Mouse (Mus musculus): ENCODE results near the gene Scrg1.
A peak's percentile ranks its signal among the peaks of the same experiment; 100 is the strongest.
"Not testable (repeated sequence)": the region's sequence is repeated elsewhere in the genome, so short reads cannot be mapped to it uniquely, and the experiment has no call there.

Scrg1 gene

GRCm38 (mm10) chr8:57453361-57453760 is 2.4 kb upstream of the Scrg1 start:
- DNase-seq (ENCODE audit: low spot score), result no peak

DNA sequence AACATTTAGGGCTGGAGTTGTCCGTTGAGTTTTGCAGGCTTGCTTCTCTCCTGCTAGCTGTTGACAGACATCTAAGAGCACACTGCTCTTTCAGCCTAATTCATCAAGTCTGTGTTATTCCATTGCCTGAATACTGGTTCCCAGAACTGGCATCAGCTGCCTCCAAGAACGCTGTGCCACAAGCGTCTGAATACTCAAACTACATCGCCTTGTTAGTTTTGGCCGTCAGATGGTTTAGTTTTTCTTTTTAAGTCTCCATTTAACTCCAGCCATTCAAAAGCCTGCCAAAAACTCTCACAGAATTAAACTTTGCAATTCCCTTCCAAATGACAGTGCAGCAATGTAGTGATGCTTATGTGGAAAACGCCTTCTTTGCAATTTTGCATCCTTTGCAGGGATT is 1.4 kb downstream of the Scrg1 start:
- DNase-seq (ENCODE audit: low spot score), result no peak

GRCm38 (mm10) chr8:57457942-57458341 is 2.2 kb downstream of the Scrg1 start:
- no peak for DNase-seq (ENCODE audit: low spot score)

DNA sequence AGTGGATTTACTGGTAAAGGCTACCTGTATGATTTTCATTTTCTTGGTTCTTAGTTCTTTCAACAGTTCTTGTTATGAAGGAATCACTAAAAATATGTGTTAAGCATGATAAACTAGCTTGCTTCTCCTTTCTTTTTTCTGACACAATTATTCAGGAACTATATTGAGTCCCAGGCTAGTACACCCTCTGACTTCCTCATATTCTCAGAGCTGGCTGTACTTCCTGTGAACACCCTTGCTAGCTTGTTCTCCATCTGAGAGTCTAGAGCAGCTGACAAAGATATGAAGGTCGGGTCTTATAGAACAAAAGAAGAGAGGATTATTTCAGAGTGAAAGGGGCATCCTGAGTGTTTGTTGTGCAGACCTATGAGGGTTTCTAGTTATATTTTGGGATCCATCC is 7.1 kb downstream of the Scrg1 start:
- DNase-seq (ENCODE audit: low spot score), result no peak

DNA sequence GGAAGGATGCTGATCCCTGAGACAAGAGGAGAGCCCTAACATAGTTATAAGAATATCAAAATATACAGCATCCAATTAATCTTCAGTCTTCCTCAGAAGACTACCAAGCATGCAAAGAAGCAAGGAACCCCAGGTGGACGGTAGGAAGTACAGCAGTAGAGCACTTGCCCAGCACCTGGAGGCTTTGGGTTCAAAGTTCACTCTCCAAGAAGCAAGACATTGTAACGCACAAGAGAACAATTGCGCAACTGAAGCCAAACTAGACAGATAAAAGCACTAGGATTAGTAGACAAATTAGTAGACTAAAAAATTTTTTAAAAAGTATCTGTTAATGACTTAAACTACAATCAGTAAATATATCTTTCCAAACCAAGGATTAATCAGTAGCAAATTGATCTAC is 8.0 kb downstream of the Scrg1 start:
- no peak for DNase-seq (ENCODE audit: low spot score)

DNA sequence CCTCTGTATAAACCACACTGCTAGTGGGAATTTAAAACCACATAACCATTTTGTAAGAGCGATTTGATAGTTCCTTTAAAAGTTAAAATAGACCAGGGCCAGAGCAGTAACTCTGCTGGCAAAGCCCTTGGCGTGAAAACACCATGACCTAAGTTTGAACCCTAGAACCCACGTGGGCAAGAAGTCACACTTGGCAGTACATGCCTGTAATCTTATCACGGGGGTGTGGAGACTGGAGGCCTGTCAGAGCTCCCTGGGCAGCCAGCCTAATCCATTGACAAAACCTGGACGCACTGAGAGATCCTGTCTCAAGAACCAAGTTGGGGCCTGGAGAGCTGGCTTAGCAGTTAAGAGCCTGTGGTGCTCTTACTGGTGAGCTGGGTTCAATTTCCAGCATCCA is 12.9 kb downstream of the Scrg1 start:
- DNase-seq (ENCODE audit: low spot score), result peak; percentile 2

DNA sequence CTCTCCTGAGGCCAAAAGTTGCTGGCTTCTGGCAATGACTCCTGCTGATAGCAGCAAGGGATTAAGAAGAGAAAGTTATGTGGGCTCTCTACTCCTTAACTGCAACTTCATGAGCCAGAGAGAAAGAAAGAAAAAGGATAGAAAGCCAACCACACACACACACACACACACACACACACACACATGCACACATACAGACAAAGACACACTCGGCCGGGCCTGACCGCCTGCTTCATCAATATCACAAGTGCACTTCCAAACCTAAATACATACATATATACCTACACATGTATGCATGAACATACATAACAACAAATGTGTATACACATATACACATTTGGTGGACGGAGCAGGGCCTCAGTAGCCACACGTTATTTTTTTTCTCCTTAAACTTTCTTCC is 15.1 kb downstream of the Scrg1 start:
- no peak for DNase-seq (ENCODE audit: low spot score)

- DNase-seq (ENCODE audit: low spot score), result no peak
Observed at GRCm38 (mm10) chr8:57473751-57474150, 18.0 kb downstream of the Scrg1 start.

GRCm38 (mm10) chr8:57478406-57478805 is 22.7 kb downstream of the Scrg1 start:
- no peak for DNase-seq (ENCODE audit: low spot score)

GRCm38 (mm10) chr8:57479700-57480099 is 24.0 kb downstream of the Scrg1 start:
- DNase-seq (ENCODE audit: low spot score), result no peak

GRCm38 (mm10) chr8:57480606-57481005 is 24.9 kb downstream of the Scrg1 start:
- no peak for DNase-seq (ENCODE audit: low spot score)

DNA sequence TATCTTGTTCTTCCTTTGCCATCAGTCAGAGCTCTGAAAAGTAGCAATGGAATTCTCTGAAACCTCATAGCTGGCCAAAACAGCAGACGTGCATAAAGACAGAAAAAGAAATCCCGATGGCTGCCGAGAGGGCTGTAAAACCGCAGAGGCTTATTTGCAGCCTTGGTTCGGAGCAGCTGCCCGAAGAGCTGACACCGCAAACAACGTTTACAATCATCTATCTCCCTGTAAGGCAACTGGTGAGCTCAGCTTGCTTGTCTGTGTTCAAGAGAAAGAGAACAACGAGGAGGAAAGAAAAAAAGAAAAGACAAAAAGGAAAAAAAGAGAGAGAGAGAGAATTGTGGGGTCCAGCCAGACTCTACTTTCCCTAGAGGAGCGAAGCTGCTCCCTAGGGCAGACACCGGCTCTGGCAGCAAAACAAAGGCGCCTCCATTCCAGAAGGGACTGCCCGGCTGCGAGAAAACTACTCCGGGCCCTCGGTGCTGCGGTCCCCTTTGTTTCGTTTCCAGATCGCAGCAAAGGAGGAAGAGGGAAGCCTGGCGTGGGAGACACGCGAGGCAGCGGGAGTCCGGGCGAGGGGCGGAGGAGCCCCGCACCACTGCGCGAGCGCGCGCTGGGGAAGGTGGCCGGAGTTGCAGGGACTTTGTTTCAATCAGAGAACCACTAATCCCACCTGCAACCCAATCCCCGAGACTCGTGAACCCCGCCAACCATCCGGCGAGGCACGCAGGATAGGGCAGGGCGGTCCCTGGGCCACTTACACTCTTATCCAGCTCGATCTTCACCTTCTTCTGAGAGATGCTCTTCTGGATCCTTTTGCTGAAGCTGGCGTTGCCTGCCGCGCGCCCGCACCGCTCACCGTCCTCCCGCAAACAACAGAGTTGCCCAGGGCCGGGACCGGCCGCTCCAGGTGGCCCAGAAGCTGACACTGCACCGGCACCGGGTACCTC is 31.0 kb downstream of the Scrg1 start:
- peak; percentile 36 for DNase-seq (ENCODE audit: low spot score)

DNA sequence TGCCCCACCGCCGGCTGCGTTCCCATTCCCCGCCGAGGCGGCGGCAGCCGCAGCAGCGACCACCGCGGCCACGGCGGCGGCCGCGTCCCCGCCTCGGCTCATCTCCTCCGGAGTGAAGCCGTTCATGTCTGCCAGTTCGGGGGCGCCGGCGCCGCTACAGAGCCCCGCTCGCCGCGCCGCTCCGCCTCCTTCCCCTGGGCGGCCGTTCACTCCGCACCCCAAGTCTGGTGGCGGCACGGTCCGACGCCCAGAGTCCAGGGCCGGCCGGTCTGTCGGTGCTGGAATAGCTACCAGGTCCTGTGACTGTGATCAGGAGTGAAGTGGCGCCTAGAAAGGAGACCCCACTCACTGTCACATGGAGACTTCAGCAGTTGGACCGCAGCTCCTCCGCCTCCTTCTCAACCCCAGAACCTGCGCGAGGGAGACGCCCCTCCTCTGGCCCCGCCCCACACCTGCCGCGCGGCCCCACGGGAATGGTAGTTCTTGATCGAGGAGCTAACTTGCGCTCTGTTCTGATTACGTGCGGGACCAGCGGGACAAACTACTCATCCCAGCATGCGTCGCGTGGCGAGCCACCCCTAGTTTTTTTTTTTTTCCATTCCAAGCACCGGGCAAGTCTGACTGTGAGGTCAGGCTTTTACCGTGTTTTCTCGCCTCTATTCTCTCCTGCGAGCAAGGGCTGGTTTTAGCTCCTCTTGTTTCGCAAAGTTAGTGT is 31.9 kb downstream of the Scrg1 start, which contains the start of gene Sap30:
Sap30 (minus strand) TSS at position 420 of the 715 bp plus-strand sequence.
- peak; percentile 91 for DNase-seq (ENCODE audit: low spot score)

GRCm38 (mm10) chr8:57488312-57488765 is 32.6 kb downstream of the Scrg1 start:
- no peak for DNase-seq (ENCODE audit: low spot score)

DNA sequence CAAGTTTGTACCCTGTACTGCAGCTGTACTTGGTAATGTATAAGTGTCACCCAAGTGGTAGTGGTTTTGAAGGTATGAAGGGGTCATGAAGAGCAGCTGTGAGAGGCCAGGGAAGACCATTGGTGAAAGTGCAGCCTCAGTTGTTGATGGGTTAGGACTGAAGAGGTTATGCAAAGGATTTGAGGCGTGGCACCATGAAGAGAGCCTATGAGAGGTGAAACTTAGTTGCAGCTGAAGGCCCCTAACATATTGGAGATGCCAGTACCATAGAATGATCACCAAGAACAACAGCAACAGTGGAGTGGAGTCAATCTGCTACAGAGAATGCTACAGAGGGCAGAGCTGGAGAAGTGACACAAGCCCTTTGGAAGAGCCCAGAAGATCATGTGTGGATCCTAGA is 33.6 kb downstream of the Scrg1 start:
- DNase-seq (ENCODE audit: low spot score), result no peak

DNA sequence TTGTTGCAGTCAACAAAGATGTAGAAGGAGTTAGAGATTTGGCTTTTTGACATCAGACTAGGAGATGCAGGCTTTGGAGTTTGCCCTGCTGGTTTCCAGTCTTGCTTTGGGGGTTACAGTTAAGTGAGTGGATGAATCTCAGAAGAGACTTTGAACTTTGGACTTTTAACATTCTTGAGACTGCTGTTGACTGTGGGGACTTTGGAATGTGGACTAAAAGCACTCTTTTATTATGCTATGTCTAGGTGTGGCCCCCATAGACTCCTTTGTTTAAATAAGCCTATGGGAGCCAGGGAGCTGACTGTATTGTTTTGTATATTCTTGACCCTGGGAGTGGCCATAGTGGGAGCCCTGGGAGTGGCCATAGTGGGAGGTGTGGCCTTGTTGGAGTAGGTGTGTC is 34.2 kb downstream of the Scrg1 start:
- no peak for DNase-seq (ENCODE audit: low spot score)

DNA sequence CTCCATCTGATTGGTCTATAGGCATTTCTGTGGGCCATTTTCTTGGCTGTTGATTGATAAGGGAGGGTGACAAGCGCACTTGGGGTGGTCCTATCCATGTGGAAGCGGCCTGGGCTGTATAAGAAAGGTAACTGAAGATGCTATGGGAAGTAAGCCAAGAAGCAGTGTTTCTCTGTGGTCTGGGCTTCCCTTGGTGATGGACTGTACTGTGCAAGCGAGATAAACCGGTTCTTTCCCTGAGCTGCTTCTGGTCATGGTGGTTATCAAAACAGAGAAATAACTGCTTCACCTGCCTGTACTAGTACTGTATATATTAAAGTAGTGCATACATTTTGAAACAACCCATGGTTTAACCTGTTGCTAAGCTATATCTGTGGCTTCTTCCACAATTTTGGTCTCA is 36.1 kb downstream of the Scrg1 start:
- no peak for DNase-seq (ENCODE audit: low spot score)

DNA sequence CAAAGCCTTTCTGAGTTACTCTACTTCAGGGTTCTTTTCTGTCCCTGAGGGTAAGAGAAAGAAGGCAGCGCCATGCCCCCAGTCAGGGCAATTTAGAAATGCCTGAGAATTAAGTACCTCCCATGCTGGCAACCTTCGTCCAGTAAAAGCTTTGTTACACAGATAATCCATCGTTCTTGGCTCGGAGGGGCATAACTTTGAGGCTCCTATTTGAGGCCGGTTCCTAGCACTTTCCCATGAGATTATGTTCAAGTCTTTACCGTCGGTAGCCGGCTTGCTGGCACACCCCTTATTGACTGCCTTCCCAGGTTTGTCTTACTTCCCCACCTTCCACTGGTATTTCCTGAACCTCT is 42.7 kb downstream of the Scrg1 start:
- DNase-seq (ENCODE audit: low spot score), result no peak

GRCm38 (mm10) chr8:57498847-57499511 is 43.3 kb downstream of the Scrg1 start:
- peak; percentile 41 for DNase-seq (ENCODE audit: low spot score)

DNA sequence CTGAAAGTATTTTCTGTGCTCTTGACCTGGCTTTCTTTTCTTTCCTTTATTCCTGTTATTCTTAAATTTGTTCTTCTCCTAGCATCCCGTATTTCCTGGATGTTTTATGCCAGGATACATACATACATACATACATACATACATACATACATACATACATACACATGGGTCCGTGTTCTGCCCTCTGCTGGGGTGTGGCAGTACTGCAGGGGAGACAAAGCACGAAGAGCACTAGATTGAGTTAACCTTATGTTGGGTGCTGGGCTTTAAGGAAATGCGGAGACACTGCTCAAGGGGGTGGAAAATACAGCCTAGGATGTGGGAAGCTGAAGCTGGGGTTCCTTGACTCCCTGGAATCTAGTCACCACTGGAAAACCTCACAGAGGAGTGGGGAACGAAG is 47.9 kb downstream of the Scrg1 start:
- DNase-seq (ENCODE audit: low spot score), result no peak

DNA sequence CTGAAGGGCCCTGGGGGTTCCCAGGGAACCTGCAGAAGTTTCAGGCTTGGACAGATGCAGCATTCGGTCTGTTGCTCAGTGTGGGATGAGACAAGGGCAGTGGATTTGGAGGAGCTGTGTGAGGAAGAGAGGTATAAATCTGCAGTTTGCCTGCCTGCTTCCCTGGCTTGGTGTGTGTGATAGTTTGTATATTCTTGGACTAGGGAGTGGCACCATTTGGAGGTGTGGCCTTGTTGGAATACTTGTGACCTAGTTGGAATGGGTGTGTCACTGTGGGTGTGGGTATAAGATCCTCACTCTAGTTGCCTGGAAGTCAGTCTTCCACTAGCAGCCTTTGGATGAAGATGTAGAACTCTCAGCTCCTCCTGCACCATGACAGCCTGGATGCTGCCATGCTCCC is 49.8 kb downstream of the Scrg1 start:
- DNase-seq (ENCODE audit: low spot score), result not testable (repeated sequence)

DNA sequence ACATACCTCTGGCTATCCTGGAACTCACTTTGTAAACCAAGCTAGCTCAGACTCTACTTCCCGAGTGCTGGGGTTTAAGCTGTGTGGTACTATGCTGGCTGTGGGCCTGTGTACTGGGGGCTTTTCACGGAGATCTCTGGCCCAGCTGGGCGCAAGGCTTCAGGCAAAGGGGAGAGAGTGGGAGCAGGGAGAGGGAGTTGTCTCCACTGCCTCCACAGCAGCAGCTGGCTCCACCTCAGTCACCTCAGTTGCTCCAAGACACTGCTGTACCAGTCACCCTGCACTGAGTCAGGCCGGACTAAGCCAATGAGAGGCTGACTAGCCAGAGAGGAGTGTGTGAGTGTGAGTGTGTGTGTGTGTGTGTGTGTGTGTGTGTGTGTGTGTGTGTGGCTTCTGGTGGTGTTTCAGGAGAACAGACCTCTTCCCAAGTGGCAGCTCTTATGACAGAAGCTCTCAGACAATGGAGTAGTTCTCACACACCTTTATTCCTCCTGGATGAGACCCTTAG is 51.9 kb downstream of the Scrg1 start:
- no peak for DNase-seq (ENCODE audit: low spot score)
